Mouse (Mus musculus) heart, postnatal 25 days (tissue): ENCODE data around the gene Slamf6. TPM values are rescaled to one million over a fixed set of nuclear protein-coding genes. Genes with fewer than 3 reads are reported as not detected.
"Not testable (repeated sequence)": the region's sequence is repeated elsewhere in the genome, so short reads cannot be mapped to it uniquely, and the experiment has no call there.

Experiments
- DNase-seq: peaks from one replicate; pipeline ENCODE4 v3.0.0; 2022; ENCODE audit warnings: low spot score
- intact Hi-C: fragments of 180-260 bp; cut with DNase I; formaldehyde crosslinking; loops from one replicate; pipeline ENCODE4 v1.15.1; 2025
- total RNA-seq, 2 experiments: library from RNA; stranded (reverse); gene quantifications; 2 replicates each; pipeline ENCODE4 v1.2.3; 2021

Slamf6 gene
- total RNA-seq, 2 experiments from 2014 or later = 0.47 TPM; not detected in 1

DNA sequence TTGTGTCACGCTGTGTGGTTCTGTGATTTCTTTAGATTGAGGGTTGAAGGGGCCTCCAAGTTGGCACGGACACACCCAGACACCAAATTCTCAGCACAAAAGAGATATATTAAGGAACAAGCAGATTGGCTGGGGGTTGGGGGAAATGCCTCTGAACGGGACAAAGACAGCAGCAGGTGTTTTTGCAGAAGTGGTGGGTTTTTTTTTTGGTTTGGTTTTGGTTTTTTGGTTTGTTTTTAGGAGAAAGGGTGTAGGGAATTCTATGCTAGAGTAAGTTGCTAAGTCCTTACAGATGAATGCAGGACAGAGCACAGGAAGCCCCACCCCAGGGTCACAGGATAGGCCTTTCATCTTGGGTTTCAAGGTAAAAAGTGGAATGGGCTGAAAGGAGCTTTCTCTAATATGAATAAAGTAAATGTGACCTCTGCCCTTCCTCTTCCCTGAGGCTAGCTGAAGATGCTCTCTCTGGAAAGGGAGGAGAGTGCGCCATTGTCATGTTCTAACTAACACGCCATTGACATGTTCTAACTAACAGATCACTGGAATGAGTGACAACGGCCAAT, 31.7 kb downstream of the Slamf6 start:
- no peak for DNase-seq
- intact Hi-C loops = no loop called here

DNA sequence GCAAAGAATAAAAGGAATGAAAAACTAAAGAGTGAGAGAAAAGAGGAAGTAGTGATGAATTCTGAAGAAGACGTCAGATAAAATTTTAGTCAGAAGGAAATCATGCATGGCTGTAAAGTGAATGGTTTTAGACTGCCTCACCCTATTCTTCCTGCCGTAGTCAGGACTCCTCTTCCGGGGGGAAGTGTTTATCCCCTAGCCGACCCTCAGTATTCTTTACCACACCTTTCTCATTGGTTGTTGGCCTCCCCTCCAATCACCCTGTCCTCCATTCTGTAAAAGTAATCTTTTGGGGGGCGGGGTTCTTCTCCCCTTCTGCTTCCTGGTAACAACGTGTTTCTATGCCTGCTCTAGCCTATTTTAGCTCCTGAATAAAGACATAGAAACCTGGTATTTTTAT, 37.8 kb downstream of the Slamf6 start:
- DNase-seq = no peak
- intact Hi-C loops = no loop called here

DNA sequence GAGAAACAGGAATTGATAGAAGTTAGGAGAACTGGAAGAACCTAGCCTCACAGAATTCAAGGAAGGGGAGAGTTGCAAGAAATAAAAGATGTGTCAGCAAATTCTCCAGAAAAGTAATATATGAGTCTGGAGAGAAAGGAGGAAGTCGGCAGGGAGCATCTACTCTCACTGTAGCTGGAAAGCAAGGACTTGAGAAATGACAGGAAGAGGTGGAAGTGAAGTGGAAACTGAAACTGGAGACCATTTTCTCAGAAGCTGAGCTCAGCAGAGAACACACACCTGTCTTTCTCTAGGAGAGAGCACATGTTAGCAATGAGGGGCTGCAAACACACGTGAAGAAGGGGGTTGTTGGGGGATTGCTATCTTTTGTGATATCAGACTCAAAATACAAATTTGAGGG, 40.1 kb downstream of the Slamf6 start:
- intact Hi-C loops = no loop called here
- DNase-seq = no peak

DNA sequence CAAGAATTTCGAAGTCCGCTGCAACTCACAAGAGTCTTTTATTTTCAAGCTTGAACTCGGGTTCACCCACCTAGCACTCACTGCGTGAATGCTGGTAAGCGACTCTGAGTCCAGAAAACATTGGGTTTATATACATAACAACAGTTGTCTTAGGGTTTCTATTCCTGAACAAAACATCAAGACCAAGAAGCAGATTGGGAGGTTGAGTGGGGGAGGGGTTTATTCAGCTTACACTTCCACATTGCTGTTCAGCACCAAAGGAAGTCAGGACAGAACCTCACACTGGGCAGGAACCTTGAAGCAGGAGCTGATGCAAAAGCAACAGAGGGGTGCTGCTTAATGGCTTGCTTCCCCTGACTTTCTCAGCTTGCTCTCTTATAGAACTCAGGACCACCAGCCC, 43.4 kb downstream of the Slamf6 start:
- intact Hi-C loops = no loop called here
- DNase-seq = no peak

DNA sequence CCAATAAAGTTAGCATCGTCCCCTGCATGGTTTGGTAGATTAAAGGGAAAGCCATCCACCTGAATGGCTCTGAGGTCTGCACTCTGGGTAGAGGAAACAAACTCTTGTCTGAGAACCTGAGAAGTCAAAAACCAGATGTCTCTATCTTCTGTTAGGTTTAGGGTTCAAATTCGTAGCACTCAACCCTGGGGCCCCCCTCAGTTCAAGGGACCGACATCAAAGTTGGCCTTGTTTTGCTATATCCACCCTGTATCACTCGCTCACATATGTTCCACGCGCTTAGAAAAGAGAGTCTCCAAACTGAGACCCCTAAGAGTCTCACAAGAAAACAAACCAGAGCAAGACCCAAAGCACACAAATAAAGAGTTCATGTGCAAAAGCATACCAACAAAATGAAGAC, 44.4 kb downstream of the Slamf6 start:
- DNase-seq = no peak
- intact Hi-C loops = no loop called here

DNA sequence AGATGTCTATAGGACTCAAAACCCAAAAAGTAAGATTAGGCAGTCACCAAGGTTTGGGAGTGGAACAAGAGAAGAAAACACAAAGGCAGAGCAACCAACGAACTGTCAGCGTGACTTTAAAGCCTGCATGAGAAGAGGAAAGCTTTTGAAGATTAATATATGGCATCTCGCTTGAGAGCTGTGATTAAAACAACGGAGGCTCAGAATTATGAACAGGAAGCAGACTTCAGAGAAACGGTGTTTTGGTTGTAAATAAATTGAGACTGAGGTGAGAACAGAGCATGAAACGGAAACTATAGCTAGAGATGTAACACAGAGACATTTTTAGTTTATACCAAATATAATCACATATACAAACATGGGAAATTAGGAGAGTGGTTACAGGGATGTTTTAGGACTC, 46.3 kb downstream of the Slamf6 start:
- DNase-seq = no peak
- intact Hi-C loops = no loop called here

DNA sequence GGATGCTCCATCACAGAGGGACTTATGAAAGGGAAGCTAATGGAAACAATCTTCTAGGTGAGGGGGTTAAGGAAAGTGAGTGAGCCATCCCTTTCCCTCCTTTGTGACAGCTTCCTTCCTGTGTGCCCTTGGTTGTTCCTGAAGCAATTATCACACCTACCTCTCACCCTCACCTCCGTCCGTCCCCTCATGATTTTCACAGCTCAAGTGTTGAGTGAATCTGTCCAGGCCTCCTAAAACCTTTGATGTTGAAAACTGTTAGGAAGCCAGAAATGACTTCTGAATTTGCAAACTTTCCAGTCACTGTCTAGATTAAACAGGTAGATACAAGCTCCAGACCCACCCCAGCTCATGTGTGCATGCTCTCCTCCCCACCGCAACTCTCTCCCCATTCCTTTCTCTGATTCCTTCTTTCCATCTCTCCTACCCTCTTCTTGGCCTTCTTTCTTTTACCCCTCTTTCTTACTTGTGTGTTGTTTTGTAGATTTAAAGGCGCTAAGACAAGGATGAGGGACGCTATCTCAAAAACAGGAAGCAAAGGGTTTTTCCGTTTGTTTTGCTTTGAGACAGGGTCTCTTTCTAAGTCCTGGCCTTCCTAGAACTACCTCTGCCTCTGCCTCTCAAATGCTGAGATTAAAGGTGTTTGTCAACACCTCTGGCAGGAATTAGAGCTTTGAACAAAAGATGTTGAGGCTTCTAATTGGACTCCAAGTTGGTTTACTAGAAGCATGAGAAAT, 48.9 kb downstream of the Slamf6 start:
- no peak for DNase-seq
- intact Hi-C loops = no loop called here

DNA sequence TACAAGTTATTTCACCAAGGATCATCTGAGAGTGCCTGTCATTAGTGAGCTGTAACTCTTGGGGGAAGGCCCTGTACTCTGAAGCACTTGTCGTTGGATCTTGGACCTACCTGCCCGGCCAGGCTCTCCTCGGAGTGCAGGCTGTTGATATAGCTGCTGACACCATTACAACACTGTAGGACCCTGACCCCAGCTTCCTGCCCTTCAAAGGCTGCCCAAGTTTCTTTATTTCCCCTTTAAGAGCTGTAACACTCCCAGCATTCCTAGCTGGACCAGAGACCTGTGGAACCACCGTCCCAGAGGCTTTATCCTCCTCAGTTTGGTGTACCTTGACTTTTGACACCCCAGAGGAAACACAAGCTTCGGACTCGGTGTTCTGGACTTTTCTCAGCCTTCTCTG, 51.9 kb downstream of the Slamf6 start:
- intact Hi-C loops = no loop called here

DNA sequence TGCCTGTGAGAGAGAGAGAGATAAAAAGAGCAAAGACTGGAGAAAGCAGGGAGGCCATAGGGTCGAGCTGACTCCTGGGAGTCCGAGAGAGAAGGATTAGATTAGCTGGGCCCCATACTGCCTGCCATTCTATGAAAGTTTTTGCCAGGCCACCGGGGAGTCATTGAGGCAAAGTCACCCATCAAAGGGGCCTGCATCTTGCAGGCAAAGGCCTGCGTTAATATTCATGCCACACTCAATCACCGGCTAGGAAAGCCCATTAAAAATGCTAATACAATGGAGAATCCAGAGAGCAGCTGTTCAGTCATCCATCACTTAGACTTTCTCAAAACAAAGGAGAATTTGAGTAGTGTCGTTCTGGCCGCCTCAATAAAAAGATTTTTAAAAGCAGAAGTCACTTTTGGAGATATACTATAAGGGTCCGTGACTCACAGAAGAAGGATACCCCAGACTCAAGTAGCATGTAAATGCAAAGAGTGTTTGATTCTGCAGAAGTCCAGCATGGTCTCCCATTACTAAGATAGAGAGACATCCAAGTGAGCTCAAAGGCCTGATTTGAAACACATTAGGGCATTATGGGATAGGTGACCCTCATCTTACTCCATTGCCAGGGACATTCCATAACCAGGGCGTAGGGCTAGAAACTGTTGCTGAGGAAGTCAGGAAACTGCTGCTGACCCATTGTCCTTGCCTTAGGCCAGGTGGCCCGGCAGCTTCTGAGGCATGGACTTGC, 53.7 kb downstream of the Slamf6 start:
- DNase-seq = no peak
- intact Hi-C loops = no loop called here

More for the DNA sequence above, 51.9 kb downstream of the Slamf6 start:
- no peak for DNase-seq

DNA sequence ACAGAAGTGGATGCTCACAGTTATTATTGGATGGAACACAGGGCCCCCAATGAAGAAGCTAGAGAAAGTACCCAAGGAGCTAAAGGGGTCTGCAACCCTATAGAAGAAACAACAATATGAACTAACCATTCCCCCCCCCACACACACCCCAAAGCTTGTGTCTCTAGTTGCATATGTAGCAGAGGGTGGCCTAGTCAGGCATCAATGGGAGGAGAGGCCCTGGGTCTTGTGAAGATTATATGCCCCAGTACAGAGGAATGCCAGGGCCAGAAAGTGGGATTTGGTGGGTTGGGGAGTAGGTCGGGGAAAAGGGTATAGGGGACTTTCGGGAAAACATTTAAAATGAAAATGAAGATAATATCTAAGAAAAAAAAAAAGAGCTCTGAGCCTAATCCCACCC, 57.0 kb downstream of the Slamf6 start:
- intact Hi-C loops, DNase-seq: not testable (repeated sequence)

DNA sequence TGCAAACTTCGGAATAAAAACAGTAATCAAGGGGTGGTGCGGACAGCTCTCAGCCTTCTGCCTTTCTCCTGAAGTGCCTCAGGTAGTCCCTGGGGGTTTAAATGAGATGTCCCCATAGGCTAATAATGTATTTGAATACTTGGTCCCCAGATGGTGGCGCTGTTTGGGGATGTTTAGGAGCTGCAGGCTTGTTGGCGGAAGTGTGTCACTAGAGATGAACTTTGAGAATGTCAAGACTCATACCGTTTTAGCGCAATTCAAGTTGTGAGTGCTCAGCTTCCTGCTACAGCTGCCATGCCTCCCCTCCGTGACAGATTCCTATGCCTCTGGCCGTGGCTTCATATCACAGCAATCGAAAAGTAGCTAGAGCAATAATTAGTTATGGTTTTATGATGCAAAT, 58.1 kb downstream of the Slamf6 start:
- intact Hi-C loops = no loop called here
- no peak for DNase-seq

DNA sequence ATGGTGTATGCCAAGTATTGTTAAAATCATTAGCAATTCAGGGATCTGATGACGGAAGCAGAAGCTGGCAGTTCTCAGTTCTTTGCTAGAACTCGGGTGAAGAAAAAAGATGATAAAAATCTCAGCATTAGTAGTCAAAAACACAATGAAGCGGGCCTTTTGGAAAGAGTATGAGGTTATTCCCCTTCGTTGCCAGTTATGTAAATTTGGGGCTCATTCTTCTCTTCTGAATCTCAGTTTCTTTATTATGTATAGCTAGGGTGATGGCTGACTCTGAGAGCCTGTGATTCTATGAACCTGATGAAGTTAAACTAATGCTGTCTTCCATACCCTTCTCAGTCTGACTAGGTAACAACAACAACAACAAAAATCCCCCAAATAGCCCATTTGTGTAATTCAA, 58.5 kb downstream of the Slamf6 start:
- DNase-seq = no peak
- intact Hi-C loops = no loop called here

DNA sequence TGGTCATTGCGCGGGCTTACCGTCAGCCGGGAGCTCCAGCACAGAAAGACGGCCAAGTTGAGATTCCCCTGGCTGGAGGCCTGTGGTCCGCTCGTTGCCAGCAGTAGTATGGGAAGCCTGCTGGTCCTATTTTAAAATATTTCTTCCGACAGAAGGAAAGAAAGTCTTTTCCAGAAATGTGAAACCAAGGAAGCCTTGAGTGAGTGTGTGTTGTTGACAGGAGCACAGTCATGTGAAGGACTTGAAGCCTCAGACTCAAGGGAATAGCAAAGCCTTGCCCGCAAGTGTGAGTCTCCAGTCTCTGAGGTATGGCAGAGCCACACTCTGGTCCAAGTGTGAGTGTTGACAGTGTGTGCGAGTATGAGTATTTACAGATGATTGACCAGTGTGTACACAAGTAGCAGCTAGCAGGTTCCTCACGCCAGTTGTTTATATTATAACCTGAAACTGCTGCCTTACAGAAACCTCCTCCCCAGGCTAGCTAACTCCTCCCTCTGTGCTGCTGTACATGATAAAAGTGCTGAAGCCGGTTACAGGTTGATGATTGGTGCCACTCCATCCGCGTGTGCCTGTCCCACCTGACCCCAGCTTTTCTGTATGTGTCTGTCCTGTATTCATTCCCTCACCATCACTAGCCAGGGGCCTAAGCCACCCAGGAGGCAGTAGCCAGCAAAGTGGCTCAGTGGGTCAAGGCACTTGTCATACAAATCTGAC, 59.7 kb downstream of the Slamf6 start:
- intact Hi-C loops = no loop called here

DNA sequence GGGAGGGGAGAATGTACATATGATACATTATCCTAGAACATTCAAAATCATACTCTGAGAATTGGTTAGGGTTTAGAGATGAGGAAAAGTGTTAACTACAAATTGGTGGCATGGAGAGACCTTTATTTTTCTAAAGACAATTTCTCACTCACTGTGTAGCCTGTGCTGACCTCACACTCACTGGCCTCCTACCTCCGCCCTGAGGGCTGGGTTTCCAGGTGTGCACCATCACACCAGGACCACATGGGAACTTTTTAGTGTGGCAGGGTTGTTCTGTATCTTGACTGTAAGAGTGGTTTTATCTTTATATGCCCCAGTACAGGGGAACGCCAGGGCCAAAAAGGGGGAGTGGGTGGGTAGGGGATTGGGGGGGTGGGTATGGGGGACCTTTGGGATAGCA, 60.6 kb downstream of the Slamf6 start:
- intact Hi-C loops = no loop called here
- no peak for DNase-seq

More for the DNA sequence above, 59.7 kb downstream of the Slamf6 start:
- no peak for DNase-seq

DNA sequence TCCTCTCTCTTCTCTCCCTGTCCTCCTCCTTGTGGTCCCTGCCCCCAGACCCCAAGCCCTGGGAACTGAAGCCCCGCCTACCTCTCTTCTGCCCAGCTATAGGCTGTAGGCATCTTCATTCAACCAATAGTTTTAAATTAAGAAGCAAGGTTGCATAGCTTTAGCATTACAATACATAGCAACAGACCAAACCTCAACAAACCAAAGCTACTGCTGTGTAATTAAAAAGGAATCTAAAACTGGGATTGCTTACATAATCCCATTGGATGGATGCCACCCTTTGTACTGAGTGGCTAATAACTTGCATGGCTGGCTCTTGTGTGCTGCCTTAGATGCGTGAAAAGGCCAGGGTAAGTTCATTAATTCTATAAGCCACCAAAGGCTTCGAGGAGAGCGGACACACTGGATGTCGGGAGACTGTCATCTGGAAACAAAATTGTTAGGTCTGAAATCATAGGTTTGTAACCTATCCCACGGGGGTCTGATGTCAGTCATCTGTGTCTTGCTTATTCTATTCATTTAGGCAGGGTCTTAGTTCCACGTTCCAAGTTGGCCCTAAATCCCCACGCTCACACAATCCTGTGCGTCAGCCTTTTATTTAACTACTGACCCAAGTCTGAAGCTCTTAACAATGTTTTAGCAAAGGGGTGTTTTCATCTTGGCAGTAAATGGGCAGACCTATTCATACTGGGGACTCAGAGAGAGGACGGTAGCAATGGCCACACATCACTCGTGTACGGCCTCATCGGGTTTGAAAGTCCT, 62.8 kb downstream of the Slamf6 start:
- intact Hi-C loops = no loop called here
- DNase-seq = no peak

DNA sequence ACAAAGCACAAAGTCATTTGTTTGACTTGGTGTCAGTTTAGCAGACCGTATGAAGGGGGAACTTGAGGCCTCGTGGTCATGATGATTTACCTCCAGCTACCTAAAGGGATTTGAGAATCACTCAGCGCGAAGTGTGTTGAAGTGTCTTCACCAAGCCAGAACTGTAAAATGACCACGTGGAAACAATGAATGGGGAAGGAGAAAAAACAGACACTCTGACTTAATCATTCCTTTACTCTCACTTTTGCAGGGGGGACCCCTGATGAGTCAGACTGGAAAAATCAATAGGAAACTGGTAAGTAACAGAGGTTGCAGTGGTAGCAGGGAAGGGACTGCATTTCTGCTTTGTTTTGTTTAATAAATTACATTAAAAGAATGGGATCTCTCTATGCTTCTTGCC, 64.9 kb downstream of the Slamf6 start:
- no peak for DNase-seq
- intact Hi-C loops = no loop called here

DNA sequence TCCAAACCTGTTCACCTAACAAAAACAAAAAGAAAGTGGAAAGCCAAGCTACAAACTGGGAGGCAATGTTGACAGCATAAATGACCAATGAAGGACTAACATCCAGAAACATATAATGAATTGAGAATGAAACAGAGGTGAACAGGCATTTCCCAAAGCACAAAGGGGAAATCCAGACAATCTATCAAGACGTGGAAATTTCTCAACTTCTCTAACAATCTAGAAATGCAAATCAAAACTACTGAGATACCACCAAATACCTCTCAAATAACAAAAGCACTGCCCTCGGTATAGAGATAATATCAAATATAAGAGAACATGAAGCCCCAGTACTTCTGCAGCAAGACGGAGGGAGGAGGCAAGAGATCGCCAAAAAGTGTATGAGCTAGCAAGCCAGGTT, 65.4 kb downstream of the Slamf6 start:
- no peak for DNase-seq
- intact Hi-C loops = no loop called here

DNA sequence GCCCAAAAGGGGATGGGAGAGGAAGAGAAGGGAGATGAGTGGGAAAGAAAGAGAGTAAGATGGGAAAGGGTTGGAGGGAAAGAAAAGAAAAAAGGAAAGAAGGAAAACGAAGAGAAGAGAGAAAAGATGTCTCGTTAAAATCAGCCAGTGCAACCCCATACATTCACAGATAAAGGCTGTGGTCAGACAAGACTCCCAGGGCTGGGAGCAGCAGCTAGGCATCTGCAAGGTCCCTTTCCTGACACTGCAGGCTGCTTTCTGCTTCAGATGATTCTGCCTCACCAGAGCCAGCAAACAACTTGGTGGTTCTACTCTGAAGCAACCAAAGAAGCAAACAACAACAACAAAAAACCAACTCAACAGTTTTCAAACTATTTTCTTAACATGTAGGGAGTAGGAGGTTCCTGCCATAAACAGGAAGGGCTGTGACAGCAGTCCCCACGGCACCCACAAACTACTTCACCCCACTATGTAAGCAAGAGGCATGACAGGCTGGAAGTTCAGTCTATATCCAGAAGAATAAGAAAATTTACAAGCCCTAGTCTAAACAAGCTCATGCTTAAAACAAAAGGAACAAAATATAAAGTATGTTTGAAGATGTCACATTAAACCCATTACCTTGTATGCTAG, 66.2 kb downstream of the Slamf6 start:
- DNase-seq = no peak
- intact Hi-C loops = no loop called here

DNA sequence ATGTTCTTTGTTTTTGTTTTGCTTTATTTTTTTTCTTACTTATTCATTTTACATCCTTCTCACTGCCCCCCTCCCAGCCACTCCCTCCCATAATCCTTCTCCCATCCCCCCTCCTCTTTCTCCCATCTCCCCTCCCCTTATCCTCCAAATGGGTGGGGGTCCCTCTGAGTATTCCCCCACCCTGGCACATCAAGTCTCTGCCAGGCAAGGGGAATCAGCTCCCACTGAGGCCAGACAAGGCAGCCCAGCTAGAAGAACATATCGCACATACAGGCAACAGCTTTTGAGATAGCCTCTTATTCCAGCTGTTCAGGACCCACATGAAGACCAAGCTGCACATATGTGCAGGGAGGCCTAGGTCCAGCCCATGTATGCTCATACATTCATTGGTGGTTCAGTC, 66.8 kb downstream of the Slamf6 start:
- intact Hi-C loops = no loop called here
- no peak for DNase-seq

DNA sequence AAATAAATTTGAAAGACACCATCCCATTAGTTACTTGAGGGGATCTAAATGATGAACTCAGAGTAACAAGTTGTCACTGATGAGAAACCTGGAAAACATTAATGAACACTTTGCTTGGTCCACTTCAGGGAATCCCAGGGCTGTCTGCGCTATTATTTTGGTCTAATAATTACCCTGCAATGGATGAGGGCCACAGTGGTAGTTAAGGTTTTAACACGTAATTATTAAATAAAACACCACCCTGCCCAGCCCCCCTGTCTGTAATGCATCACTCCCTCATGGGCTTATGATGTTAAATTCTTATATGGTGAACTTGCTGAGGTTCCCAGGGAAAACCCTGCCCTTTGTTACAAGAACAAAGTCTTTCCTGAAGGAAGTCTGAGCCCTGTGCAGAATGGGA, 74.6 kb downstream of the Slamf6 start:
- intact Hi-C loops = no loop called here
- DNase-seq = no peak
